Mouse (Mus musculus) heart, embryonic 11.5 days (tissue): ENCODE results near the gene Sult1a1. TPM values are rescaled to one million over a fixed set of nuclear protein-coding genes. Genes with fewer than 3 reads are reported as not detected.

Source experiments
- ATAC-seq: fragments of 200-750 bp; cut with Nextera tagmentation; replicated peaks from 2 replicates; pipeline ENCODE4 v1.8.0; 2017; ENCODE audit warnings: moderate library complexity; ENCODE audit not compliant: insufficient number of reproducible peaks, low FRiP score, low TSS enrichment
- H3K27ac ChIP-seq: fragments of 300-500 bp; sonication (generic); 2 replicates; pipeline ENCODE4 v1.5.1; 2014; ENCODE audit warnings: mild to moderate bottlenecking, low read depth, low read length
- H3K27me3 ChIP-seq: fragments of 300-500 bp; sonication (generic); 2 replicates; pipeline ENCODE4 v1.6.1; 2014; ENCODE audit warnings: mild to moderate bottlenecking, low read length, mixed read lengths; ENCODE audit not compliant: control insufficient read depth, insufficient read depth
- H3K36me3 ChIP-seq: fragments of 300-500 bp; sonication (generic); 2 replicates; pipeline ENCODE4 v1.6.1; 2014; ENCODE audit warnings: mild to moderate bottlenecking, low read length, moderate library complexity, mixed read lengths; ENCODE audit not compliant: control insufficient read depth, insufficient read depth
- H3K4me1 ChIP-seq: fragments of 300-500 bp; sonication (generic); 2 replicates; pipeline ENCODE4 v1.6.1; 2014; ENCODE audit warnings: low read length; ENCODE audit not compliant: control insufficient read depth, insufficient read depth
- H3K4me2 ChIP-seq: fragments of 300-500 bp; sonication (generic); 2 replicates; pipeline ENCODE4 v1.6.1; 2014; ENCODE audit warnings: mild to moderate bottlenecking, moderate library complexity
- H3K4me3 ChIP-seq: fragments of 300-500 bp; sonication (generic); 2 replicates; pipeline ENCODE4 v1.5.1; 2014; ENCODE audit warnings: low read depth, low read length
- H3K9ac ChIP-seq: fragments of 300-500 bp; sonication (generic); 2 replicates; pipeline ENCODE4 v1.6.1; 2014; ENCODE audit warnings: mild to moderate bottlenecking, low read depth, low read length, moderate library complexity
- H3K9me3 ChIP-seq: fragments of 300-500 bp; sonication (generic); replicated peaks from 2 replicates; pipeline ENCODE4 v1.6.1; 2016; ENCODE audit warnings: low read length; ENCODE audit not compliant: control insufficient read depth
- WGBS: fragments of 180-500 bp; shearing (Covaris S2); extraction: QIAGEN DNeasy Blood & Tissue Kit; methylation state at CpG from one replicate; pipeline ENCODE4 v1.1.7; 2014; ENCODE audit not compliant: insufficient replicate concordance; 5-methylcytosine and 5-hydroxymethylcytosine counted together
- polyA plus RNA-seq: library from polyadenylated mRNA; unstranded; fragments of >200 nt; fragmentation: Nextera tagmentation; extraction: Ambion mirVana; gene quantifications from 2 replicates; pipeline ENCODE4 v1.2.1, GENCODE M21; 2014

Sult1a1 gene
- polyA plus RNA-seq = 2.4 and 2.5 TPM in 2 replicates

- no peak within 1 kb of the TSS for H3K4me2 ChIP-seq
- peaks cover 7% of the 10 kb centered on the region for H3K36me3 ChIP-seq
- no peaks in the 10 kb centered on the region for H3K27me3 ChIP-seq
- no peak within 1 kb of the TSS for H3K4me3 ChIP-seq
- peak within 1 kb of the TSS; percentile 13; the same call in 1 of the 2 replicates for H3K27ac ChIP-seq
- H3K4me1 ChIP-seq = no peaks in the 10 kb centered on the region
- H3K9ac ChIP-seq = no peak within 1 kb of the TSS
- H3K9me3 ChIP-seq = no peaks in the 10 kb centered on the region
- 67% methylated on average over 1 of the region's 1 CpGs for WGBS
- ATAC-seq = no peak
These were observed at the start of gene Sult1a1 for GRCm38 (mm10) chr7:126676207-126676606. TSS of gene Sult1a1 (minus strand) at chr7:126676432.

GRCm38 (mm10) chr7:126725667-126726066, 49.4 kb upstream of the Sult1a1 start:
- 69% methylated on average over 5 of the region's 5 CpGs for WGBS

GRCm38 (mm10) chr7:126725077-126725476, 48.8 kb upstream of the Sult1a1 start:
- 59% methylated on average over 3 of the region's 3 CpGs for WGBS
- no peak overlapping the region for H3K4me2 ChIP-seq
- H3K27me3 ChIP-seq = no peaks in the 10 kb centered on the region
- no peaks in the 10 kb centered on the region for H3K36me3 ChIP-seq
- H3K4me1 ChIP-seq = no peaks in the 10 kb centered on the region
- no peaks in the 10 kb centered on the region for H3K9me3 ChIP-seq
- H3K4me3 ChIP-seq = no peak overlapping the region
- no peak for ATAC-seq
- no peak overlapping the region for H3K27ac ChIP-seq
- H3K9ac ChIP-seq = no peak overlapping the region

More at GRCm38 (mm10) chr7:126725667-126726066, 49.4 kb upstream of the Sult1a1 start:
- ATAC-seq = no peak
- Histone ChIP-seq H3K36me3 (no peaks in the 10 kb centered on the region), H3K9ac (no peak overlapping the region), H3K27me3 (no peaks in the 10 kb centered on the region), H3K4me3 (no peak overlapping the region), H3K4me2 (no peak overlapping the region), H3K9me3 (no peaks in the 10 kb centered on the region), H3K27ac (no peak overlapping the region), H3K4me1 (no peaks in the 10 kb centered on the region)

GRCm38 (mm10) chr7:126721635-126722034, 45.4 kb upstream of the Sult1a1 start:
- Histone ChIP-seq H3K27me3 (no peaks in the 10 kb centered on the region), H3K9me3 (no peaks in the 10 kb centered on the region), H3K36me3 (no peaks in the 10 kb centered on the region), H3K4me3 (no peak overlapping the region), H3K27ac (no peak overlapping the region), H3K9ac (no peak overlapping the region), H3K4me2 (no peak overlapping the region), H3K4me1 (no peaks in the 10 kb centered on the region)
- 86% methylated on average over 13 of the region's 13 CpGs for WGBS
- no peak for ATAC-seq

- Histone ChIP-seq H3K4me3 (no peak overlapping the region), H3K36me3 (no peaks in the 10 kb centered on the region), H3K4me2 (no peak overlapping the region), H3K4me1 (no peaks in the 10 kb centered on the region), H3K27ac (no peak overlapping the region), H3K9ac (no peak overlapping the region), H3K27me3 (no peaks in the 10 kb centered on the region), H3K9me3 (no peaks in the 10 kb centered on the region)
- WGBS = 91% methylated on average over 5 of the region's 5 CpGs
- ATAC-seq = no peak
These were observed 42.6 kb upstream of the Sult1a1 start for GRCm38 (mm10) chr7:126718787-126719337.

GRCm38 (mm10) chr7:126717566-126717965, 41.3 kb upstream of the Sult1a1 start:
- no peak for ATAC-seq
- H3K4me1 ChIP-seq = no peaks in the 10 kb centered on the region
- no peak overlapping the region for H3K9ac ChIP-seq
- H3K4me2 ChIP-seq = no peak overlapping the region
- WGBS = 81% methylated on average over 3 of the region's 3 CpGs
- H3K4me3 ChIP-seq = no peak overlapping the region
- no peaks in the 10 kb centered on the region for H3K27me3 ChIP-seq
- no peaks in the 10 kb centered on the region for H3K9me3 ChIP-seq
- H3K27ac ChIP-seq = no peak overlapping the region
- no peaks in the 10 kb centered on the region for H3K36me3 ChIP-seq

- Histone ChIP-seq H3K4me2 (no peak overlapping the region), H3K36me3 (no peaks in the 10 kb centered on the region), H3K4me3 (no peak overlapping the region), H3K27ac (no peak overlapping the region), H3K9me3 (no peaks in the 10 kb centered on the region), H3K4me1 (no peaks in the 10 kb centered on the region), H3K27me3 (no peaks in the 10 kb centered on the region), H3K9ac (no peak overlapping the region)
- ATAC-seq = no peak
- WGBS = 67% methylated on average over 4 of the region's 4 CpGs
These were observed 39.4 kb upstream of the Sult1a1 start for GRCm38 (mm10) chr7:126715679-126716078.

- Histone ChIP-seq H3K4me3 (no peak overlapping the region), H3K4me1 (no peaks in the 10 kb centered on the region), H3K4me2 (no peak overlapping the region), H3K36me3 (no peaks in the 10 kb centered on the region), H3K9me3 (no peaks in the 10 kb centered on the region; the same call in 1 of the 2 replicates), H3K9ac (no peak overlapping the region), H3K27me3 (no peaks in the 10 kb centered on the region), H3K27ac (no peak overlapping the region)
- no peak for ATAC-seq
- WGBS = 78% methylated on average over 3 of the region's 3 CpGs
These were observed 35.7 kb upstream of the Sult1a1 start for GRCm38 (mm10) chr7:126711910-126712309.

- no peak for ATAC-seq
- no peak overlapping the region for H3K9ac ChIP-seq
- H3K4me3 ChIP-seq = no peak overlapping the region
- no peaks in the 10 kb centered on the region for H3K36me3 ChIP-seq
- no peaks in the 10 kb centered on the region for H3K4me1 ChIP-seq
- H3K4me2 ChIP-seq = no peak overlapping the region
- no peaks in the 10 kb centered on the region; the same call in 1 of the 2 replicates for H3K9me3 ChIP-seq
- WGBS = 35% methylated on average over 3 of the region's 4 CpGs
- no peak overlapping the region for H3K27ac ChIP-seq
- peaks cover 10% of the 10 kb centered on the region for H3K27me3 ChIP-seq
These were observed 34.0 kb upstream of the Sult1a1 start for GRCm38 (mm10) chr7:126710266-126710665.
